Mouse (Mus musculus) right cerebral cortex, postnatal 14 days (tissue): Measurements from ENCODE around the gene Fam151a.
"Not testable (repeated sequence)": the region's sequence is repeated elsewhere in the genome, so short reads cannot be mapped to it uniquely, and the experiment has no call there.

ENCODE experiments used
- DNase-seq: peaks from one replicate; pipeline ENCODE4 v3.0.0; 2022

Fam151a gene

DNA sequence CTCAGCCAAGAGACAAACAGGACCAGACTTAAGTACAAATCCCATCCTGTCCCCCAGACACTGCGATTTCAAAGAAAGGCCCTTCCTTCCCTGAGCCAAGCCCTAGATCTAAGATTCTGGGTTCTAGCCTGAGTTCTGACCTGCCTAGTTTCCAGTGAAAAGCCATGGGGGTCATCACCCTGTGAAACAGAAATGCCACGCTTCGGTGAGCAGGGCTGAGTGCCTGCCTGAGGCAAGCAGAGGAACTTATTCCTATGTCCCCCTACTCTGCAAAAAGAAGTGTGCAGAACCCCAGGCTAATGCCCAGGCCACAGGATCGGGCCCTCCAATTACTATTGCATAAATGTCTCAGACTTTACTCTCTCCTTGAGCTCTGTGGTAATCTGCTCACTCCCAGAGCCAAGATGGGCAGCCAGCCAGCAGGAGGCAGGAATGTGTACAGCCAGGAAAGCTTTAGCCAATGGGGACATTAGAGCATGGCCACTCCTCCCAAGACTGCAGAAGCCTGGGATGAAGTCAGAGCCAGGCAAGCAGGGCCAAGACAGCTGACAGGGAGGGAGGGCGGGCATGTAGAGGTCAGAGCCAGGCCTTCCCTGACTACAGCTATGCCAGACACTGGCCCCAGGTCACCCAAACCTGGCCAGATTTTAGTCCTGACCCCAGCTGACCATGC is 44.6 kb downstream of the Fam151a start:
- peak; percentile 92 for DNase-seq

DNA sequence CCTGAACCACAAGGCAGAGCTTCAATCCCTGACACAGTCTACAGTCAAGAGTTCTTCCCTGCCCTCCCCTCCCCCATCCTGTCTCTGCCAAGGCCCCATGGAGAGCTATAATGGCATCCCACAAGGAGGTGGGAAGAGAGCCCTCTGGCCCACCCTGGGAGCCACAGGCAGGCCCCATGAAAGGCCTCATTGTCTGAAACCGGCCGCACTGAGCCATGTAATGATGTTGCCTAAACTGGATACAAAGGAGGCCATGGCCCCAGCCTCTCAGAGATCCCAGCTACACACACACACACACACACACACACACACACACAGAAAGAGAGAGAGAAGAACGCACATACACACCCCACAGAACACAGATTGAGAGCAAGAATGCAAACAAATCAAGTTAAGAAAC is 46.4 kb downstream of the Fam151a start:
- no peak for DNase-seq

GRCm38 (mm10) chr4:106783137-106783536 is 49.4 kb downstream of the Fam151a start:
- DNase-seq, result no peak

DNA sequence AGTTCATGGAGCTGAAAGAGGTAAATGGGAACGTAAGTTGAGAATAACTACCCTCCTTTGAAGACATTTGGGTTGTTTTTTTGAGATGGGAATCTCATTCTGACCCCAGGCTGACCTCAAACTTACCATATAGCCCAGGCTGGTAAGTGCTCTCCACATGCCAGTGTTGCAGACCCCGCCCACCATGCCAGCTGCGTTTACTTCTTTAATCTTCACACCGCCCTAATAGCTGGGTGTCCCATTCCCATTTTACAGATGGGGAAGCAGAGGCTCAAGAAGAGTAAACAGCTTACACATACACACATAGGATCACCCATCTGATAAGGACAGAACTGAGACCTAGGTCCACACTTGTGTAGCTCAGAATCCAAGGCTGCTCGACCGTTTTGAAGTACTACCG is 51.1 kb downstream of the Fam151a start:
- no peak for DNase-seq

DNA sequence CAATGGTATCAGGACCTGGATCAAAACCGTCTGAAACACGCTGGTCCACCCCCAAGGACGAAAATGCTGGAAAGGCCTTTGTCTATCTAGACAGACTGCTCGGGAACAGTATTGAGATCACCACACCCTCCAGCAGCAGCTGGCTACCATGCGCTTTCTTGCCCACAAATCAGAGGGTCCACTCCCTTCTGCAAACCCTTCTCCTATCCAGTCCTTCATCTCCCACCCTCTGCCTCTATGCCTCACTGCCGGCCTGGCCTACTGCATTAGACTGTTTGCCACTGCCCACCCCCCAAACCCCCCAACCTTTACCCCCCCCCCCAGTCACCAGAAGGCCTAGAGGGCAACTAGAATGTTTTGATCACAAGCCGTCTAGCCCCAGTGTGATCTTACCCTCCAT is 51.7 kb downstream of the Fam151a start:
- no peak for DNase-seq

GRCm38 (mm10) chr4:106785753-106786540 is 52.3 kb downstream of the Fam151a start:
- peak; percentile 74 for DNase-seq

GRCm38 (mm10) chr4:106787830-106788229 is 54.1 kb downstream of the Fam151a start:
- DNase-seq, result peak; percentile 63

- DNase-seq, result no peak
Observed at GRCm38 (mm10) chr4:106788627-106789026, 54.9 kb downstream of the Fam151a start.

GRCm38 (mm10) chr4:106789705-106790104 is 56.0 kb downstream of the Fam151a start:
- no peak for DNase-seq

GRCm38 (mm10) chr4:106790218-106790617 is 56.5 kb downstream of the Fam151a start:
- DNase-seq, result not testable (repeated sequence)

DNA sequence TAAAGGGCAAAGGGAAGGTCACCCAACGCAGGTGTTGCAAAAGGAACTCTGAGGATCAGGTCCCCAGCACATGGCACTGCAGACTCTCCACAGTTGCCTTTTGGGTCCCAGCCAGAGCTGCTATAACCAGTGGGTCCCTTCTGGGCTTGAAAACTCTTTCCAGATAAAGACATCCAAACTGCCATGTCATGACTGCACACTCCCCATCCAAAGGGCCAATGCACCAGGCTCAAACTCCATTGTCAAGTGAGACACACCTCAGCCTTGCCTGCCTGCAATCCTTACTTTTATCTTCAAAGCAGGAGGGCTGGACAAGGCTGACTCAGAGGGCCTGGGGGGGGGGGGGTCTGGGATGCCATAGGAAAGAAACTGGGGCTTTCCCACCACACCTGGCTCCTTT is 57.2 kb downstream of the Fam151a start:
- DNase-seq, result no peak

DNA sequence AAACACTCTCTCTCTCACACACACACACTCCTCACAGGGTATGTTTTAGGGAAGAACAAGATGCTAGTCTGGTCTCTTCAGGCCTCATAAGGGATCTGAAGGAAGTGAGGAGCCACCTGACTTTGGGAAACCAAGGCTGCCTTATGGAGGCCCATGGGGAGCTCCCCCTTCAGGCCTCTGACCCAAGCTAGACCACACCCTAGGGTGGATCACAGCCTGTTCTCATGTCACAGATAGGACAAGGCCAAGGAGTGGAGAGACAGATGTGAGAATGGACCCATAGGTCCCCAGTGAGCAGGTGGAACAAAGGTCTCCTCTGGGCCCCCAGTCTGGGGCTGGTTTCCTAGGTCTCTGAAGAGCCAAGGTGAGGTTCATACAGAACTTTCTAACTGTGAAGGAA is 58.6 kb downstream of the Fam151a start:
- no peak for DNase-seq

- not testable (repeated sequence) for DNase-seq
Observed at GRCm38 (mm10) chr4:106793826-106794225, 60.1 kb downstream of the Fam151a start.

- no peak for DNase-seq
Observed at GRCm38 (mm10) chr4:106794247-106794646, 60.6 kb downstream of the Fam151a start.

- DNase-seq, result no peak
Observed at GRCm38 (mm10) chr4:106795289-106795688, 61.6 kb downstream of the Fam151a start.
